Mouse (Mus musculus) brain, adult 10 weeks (tissue): ENCODE data around the gene Wars2. TPM values are rescaled to one million over a fixed set of nuclear protein-coding genes. Genes with fewer than 3 reads are reported as not detected.

Experiments
- polyA plus RNA-seq: library from polyadenylated mRNA; stranded (reverse); fragments of 350-450 nt; fragmentation: Illumina TruSeq; extraction: RNeasy Lipid Tissue Mini Kit (QIAGEN cat#74804); gene quantifications from one replicate; pipeline ENCODE4 v1.2.3, GENCODE M21; 2015; ENCODE audit warnings: low read depth, low replicate concordance

Wars2 gene
- 4.7 TPM for polyA plus RNA-seq

GRCm38 (mm10) chr3:99140940-99141854 is at the start of gene Wars2:
Wars2 (plus strand) TSS chr3:99141068.

GRCm38 (mm10) chr3:99240213-99240720 is 99.4 kb downstream of the Wars2 start, which contains the start of gene Tbx15:
Tbx15 (plus strand) TSS chr3:99240381.

Other genes with a start within 250 kb of the Wars2 start
- not detected for gene Hao2, start 247.8 kb upstream of the Wars2 start, polyA plus RNA-seq
- gene Tbx15, start 99.3 kb downstream of the Wars2 start, polyA plus RNA-seq, result 0.98 TPM